Mouse (Mus musculus) limb, embryonic 14.5 days (tissue): Measurements from ENCODE around the gene Stag1. TPM values are rescaled to one million over a fixed set of nuclear protein-coding genes. Genes with fewer than 3 reads are reported as not detected.

ENCODE experiments used
- ATAC-seq: fragments of 200-750 bp; cut with Nextera tagmentation; 2 replicates; pipeline ENCODE4 v1.8.0; 2017; ENCODE audit warnings: low read depth, moderate number of reproducible peaks, moderate TSS enrichment; ENCODE audit not compliant: low FRiP score
- DNase-seq: peaks from one replicate; pipeline ENCODE4 v3.0.0-alpha.2; 2015; ENCODE audit warnings: low spot score
- H3K27ac ChIP-seq: fragments of 300-500 bp; sonication (generic); replicated peaks from 2 replicates; pipeline ENCODE4 v1.5.1; 2014; ENCODE audit warnings: low read depth, mild to moderate bottlenecking, low read length, moderate library complexity, mixed read lengths
- H3K27me3 ChIP-seq: fragments of 300-500 bp; sonication (generic); 2 replicates; pipeline ENCODE4 v1.6.1; 2014; ENCODE audit warnings: low read length, mixed read lengths; ENCODE audit not compliant: control insufficient read depth, insufficient read depth
- H3K36me3 ChIP-seq: fragments of 300-500 bp; sonication (generic); 2 replicates; pipeline ENCODE4 v1.6.1; 2014; ENCODE audit warnings: mild to moderate bottlenecking, low read length, moderate library complexity, mixed read lengths; ENCODE audit not compliant: control insufficient read depth, insufficient read depth
- H3K4me1 ChIP-seq: fragments of 300-500 bp; sonication (generic); 2 replicates; pipeline ENCODE4 v1.6.1; 2014; ENCODE audit warnings: antibody characterized with exemption, low read length, mixed read lengths; ENCODE audit not compliant: control insufficient read depth, insufficient read depth
- H3K4me2 ChIP-seq: fragments of 300-500 bp; sonication (generic); replicated peaks from 2 replicates; pipeline ENCODE4 v1.6.1; 2014; ENCODE audit warnings: low read depth, mild to moderate bottlenecking, low read length, moderate library complexity; ENCODE audit not compliant: severe bottlenecking
- H3K4me3 ChIP-seq: fragments of 300-500 bp; sonication (generic); replicated peaks from 2 replicates; pipeline ENCODE4 v1.5.1; 2014; ENCODE audit warnings: low read length
- H3K9ac ChIP-seq: fragments of 300-500 bp; sonication (generic); 2 replicates; pipeline ENCODE4 v1.6.1; 2014; ENCODE audit warnings: mild to moderate bottlenecking, low read depth, low read length, moderate library complexity; ENCODE audit not compliant: severe bottlenecking
- H3K9me3 ChIP-seq: fragments of 300-500 bp; sonication (generic); 2 replicates; pipeline ENCODE4 v1.6.1; 2016; ENCODE audit warnings: low read length; ENCODE audit not compliant: control insufficient read depth
- POLR2A ChIP-seq: fragments of 200-500 bp; IDR thresholded peaks from 2 replicates; pipeline ENCODE4 v1.8.0; 2012; ENCODE audit warnings: inconsistent platforms, mild to moderate bottlenecking, moderate library complexity, borderline replicate concordance; ENCODE audit not compliant: insufficient read depth, insufficient read length; ENCODE audit errors: extremely low read depth
- WGBS: fragments of 180-500 bp; shearing (Covaris S2); extraction: QIAGEN DNeasy Blood & Tissue Kit; methylation state at CpG from one replicate; pipeline ENCODE4 v1.1.7; 2014; 5-methylcytosine and 5-hydroxymethylcytosine counted together
- polyA plus RNA-seq, 2 experiments: library from polyadenylated mRNA; depleted of rRNA in 1 of 2; stranded (reverse) in 1 of 2; unstranded in 1 of 2; fragments of >200 nt; fragmentation: Nextera tagmentation in 1 of 2; extraction: Ambion mirVana in 1 of 2; gene quantifications; 2 replicates each; pipeline versions ENCODE4 v1.2.1 to v1.2.3; 2012 to 2014

Gene Stag1
- polyA plus RNA-seq, 2 experiments = 35.0 to 45.5 TPM

DNA sequence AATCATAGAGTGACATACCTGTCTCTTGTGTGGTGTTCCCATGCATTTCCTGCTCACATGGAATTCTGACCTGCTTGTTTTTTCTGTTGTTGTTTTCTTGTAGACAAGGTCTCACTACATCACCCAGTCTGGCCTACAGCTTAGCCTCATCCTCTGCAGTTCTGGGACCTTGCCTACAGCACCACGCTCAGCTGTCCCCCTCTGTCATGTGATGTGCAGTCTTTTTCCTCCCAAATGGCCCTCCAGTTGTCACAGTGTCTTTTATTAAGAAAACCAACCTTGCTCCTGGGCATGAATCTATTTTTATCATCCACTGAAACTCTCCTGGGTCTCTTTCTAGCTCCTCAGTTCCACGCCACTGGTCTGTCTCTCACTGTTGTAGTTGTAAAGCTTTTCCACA lies 394.6 kb downstream of the Stag1 start:
- Histone ChIP-seq H3K4me1 (no peaks in the 10 kb centered on the region), H3K4me2 (no peak overlapping the region), H3K9me3 (peaks cover 9% of the 10 kb centered on the region), H3K27ac (no peak overlapping the region), H3K27me3 (no peaks in the 10 kb centered on the region), H3K9ac (no peak overlapping the region), H3K4me3 (no peak overlapping the region), H3K36me3 (peaks cover 38% of the 10 kb centered on the region)
- 88% methylated on average over 2 of the region's 2 CpGs for WGBS
- no peak for TF ChIP-seq POLR2A
- DNase-seq (no peak), ATAC-seq (no peak)

DNA sequence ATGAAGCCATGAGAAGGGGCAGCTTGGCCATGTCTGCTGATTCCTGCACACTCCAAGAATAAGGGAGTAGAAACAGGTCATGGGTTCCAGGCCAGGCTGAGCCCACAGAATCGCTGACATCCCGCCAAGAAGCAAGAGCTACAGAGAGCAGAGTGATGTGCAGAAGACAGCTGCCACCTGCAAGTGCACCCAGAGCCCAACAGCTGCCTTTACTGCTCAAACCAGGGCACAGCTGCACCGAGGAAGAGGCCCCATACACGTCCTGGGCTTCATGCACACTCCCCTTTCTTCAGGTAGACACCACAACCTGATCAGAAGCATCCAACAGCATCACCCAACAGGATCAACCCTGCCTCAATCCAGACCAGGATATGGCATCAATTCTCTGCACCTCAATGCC lies 396.3 kb downstream of the Stag1 start:
- WGBS = 81% methylated on average over 4 of the region's 4 CpGs
- H3K27me3 ChIP-seq = no peaks in the 10 kb centered on the region
- H3K4me2 ChIP-seq = no peak overlapping the region
- ATAC-seq (no peak), DNase-seq (no peak)
- TF ChIP-seq POLR2A = no peak
- no peak overlapping the region for H3K27ac ChIP-seq
- no peak overlapping the region for H3K4me3 ChIP-seq
- H3K9me3 ChIP-seq = peaks cover 9% of the 10 kb centered on the region
- H3K4me1 ChIP-seq = no peaks in the 10 kb centered on the region
- peaks cover 45% of the 10 kb centered on the region for H3K36me3 ChIP-seq
- no peak overlapping the region for H3K9ac ChIP-seq

DNA sequence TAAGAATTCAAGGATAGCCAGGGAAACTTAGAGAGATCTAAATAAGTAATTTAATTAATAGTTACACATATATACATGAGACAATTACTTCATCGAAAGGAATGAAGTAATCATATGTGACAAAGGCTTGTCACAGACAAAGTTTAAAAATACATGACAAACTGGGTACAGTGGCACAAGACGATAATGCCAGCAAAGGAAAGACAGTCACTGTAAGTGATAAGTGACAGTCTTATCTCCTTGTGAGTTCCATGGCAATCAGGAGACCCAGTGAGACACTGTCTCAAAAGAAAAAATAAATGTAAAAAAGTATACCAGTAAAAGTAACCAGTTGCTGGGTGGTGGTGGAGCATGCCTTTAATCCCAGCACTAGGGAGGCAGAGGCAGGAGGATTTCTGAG lies 399.5 kb downstream of the Stag1 start:
- ATAC-seq (no peak), DNase-seq (no peak)
- peaks cover 39% of the 10 kb centered on the region for H3K36me3 ChIP-seq
- H3K4me3 ChIP-seq = no peak overlapping the region
- no peaks in the 10 kb centered on the region for H3K4me1 ChIP-seq
- no peak overlapping the region for H3K4me2 ChIP-seq
- no peaks in the 10 kb centered on the region for H3K27me3 ChIP-seq
- no peaks in the 10 kb centered on the region for H3K9me3 ChIP-seq
- H3K9ac ChIP-seq = no peak overlapping the region
- 94% methylated on average over 2 of the region's 2 CpGs for WGBS
- no peak for TF ChIP-seq POLR2A
- H3K27ac ChIP-seq = no peak overlapping the region

GRCm38 (mm10) chr9:101002053-101002452 lies 404.5 kb downstream of the Stag1 start:
- no peak for TF ChIP-seq POLR2A
- no peak for ATAC-seq
- Histone ChIP-seq H3K4me3 (no peak overlapping the region), H3K27ac (no peak overlapping the region), H3K36me3 (peaks cover 17% of the 10 kb centered on the region), H3K4me1 (peaks cover 10% of the 10 kb centered on the region; the same call in 1 of the 2 replicates), H3K9ac (no peak overlapping the region), H3K27me3 (no peaks in the 10 kb centered on the region), H3K9me3 (no peaks in the 10 kb centered on the region; the same call in 1 of the 2 replicates), H3K4me2 (no peak overlapping the region)
- no peak for DNase-seq
- 89% methylated on average over 4 of the region's 4 CpGs for WGBS

- Histone ChIP-seq H3K4me2 (no peak overlapping the region), H3K9me3 (no peaks in the 10 kb centered on the region; the same call in 1 of the 2 replicates), H3K27me3 (no peaks in the 10 kb centered on the region), H3K4me3 (no peak overlapping the region), H3K36me3 (peaks cover 17% of the 10 kb centered on the region), H3K27ac (no peak overlapping the region), H3K9ac (no peak overlapping the region), H3K4me1 (peaks cover 11% of the 10 kb centered on the region; the same call in 1 of the 2 replicates)
- 97% methylated on average over 8 of the region's 8 CpGs for WGBS
- no peak for TF ChIP-seq POLR2A
- ATAC-seq = no peak
- no peak for DNase-seq
These were observed 405.2 kb downstream of the Stag1 start for GRCm38 (mm10) chr9:101002841-101003240.

DNA sequence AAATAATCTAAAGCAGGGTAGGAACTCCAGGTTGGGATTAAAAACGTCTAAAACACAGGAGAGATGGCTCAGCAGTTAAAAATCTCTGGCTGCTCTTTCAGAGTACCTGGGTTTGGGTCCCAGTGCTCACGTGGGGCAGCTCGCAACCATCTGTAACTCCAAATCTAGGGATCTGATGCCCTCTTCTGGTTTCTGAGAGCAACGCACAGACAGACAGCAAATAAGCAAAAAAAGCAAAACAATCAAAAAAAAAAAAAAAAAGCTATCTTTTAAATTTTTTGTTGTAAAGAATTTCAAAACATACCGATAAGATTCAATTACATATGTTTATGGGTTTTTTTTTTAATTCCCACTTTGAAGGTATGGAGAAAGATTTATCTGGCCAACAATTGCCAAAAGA lies 405.7 kb downstream of the Stag1 start:
- ATAC-seq = no peak
- 91% methylated on average over 5 of the region's 5 CpGs for WGBS

More for the DNA sequence above, 405.7 kb downstream of the Stag1 start:
- Histone ChIP-seq H3K27ac (no peak overlapping the region), H3K4me1 (peaks cover 11% of the 10 kb centered on the region; the same call in 1 of the 2 replicates), H3K9me3 (no peaks in the 10 kb centered on the region; the same call in 1 of the 2 replicates), H3K36me3 (peaks cover 14% of the 10 kb centered on the region), H3K27me3 (no peaks in the 10 kb centered on the region), H3K4me2 (no peak overlapping the region), H3K9ac (no peak overlapping the region), H3K4me3 (no peak overlapping the region)
- no peak for TF ChIP-seq POLR2A
- DNase-seq = no peak
